Mouse (Mus musculus) retina, postnatal 7 days (tissue): ENCODE measurements around the gene Fam69a.
"Not testable (repeated sequence)": the region's sequence is repeated elsewhere in the genome, so short reads cannot be mapped to it uniquely, and the experiment has no call there.

Source experiments
- DNase-seq: peaks from one replicate; pipeline ENCODE4 v3.0.0-alpha.2; 2012; ENCODE audit warnings: low read depth, low spot score

The Fam69a gene

GRCm38 (mm10) chr5:107947548-107947947 lies 39.3 kb downstream of the Fam69a start:
- DNase-seq: no peak

DNA sequence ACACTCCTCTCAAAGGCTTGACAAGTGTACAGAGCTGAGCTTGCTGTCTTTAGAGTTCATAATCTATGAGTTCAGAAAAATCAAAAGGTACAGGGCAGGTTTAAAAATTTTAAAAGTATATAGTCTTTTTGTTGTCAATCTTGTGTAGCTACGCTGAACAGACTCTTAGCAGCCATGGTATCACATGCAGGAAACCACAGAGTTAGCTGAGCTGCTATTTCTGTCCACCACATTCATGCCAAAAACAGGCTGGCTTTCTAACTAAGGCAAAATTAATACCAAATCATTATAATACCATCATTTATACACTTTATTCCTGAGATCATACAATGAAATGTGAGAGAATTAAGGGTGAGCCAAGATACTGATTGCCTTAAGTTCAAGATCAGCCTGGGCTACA lies 40.4 kb downstream of the Fam69a start:
- DNase-seq: no peak

DNA sequence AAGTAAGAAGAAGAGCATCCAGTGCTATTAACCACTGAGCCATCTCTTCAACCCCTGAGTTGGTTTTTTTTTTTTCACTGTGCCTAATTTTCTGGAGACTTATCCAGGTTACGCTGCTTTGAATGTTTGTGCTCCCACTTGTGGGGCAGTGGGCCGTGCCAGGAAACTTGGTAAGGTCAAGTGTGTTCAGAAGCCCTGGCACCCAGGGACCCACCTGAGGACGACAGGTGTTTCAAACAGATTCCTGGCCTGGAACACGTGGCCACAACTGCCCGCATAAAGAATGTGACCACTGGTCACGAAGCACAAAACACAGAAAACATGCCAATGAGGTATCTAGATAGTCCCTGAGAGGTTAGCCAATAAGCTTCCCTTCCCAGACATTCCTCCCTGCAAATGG lies 43.4 kb downstream of the Fam69a start:
- no peak for DNase-seq

DNA sequence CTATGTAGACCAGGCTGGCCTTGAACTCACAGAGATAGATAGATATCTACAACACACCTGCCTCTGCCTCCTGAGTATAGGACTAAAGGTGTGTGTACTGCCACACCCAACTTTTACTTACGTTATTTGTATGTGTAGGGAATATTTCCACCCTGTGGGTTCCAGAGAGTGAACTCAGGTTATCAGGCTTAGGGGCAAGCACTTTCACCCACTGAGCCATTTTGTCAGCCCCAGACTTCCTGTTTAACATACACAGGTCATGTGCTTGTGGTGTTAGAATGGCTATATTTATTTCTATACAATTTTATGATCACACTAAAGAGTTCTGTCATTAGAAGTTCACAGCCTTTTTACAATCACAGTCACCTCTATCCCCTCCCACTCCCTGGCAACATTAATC lies 43.9 kb downstream of the Fam69a start:
- DNase-seq: no peak

DNA sequence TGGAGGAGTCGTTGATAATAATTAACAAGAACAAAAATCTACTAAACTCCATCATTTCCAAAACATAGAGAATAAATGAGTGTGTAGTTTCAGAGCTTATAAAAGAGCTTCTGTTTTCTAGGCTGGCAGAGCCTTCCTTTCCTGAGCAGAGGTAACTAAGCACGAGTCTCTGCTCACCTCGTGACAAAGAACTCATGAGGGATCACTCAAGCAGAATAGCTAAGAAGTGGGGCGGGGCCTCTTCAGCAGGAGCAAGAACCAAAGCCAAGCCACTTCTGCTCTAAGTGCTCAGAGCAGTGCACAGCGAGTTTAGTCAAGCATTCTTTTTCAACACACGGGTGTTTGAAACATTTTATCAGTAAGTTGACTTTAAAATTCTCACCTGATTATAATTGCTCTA lies 45.7 kb downstream of the Fam69a start:
- no peak for DNase-seq

GRCm38 (mm10) chr5:107939701-107940100 lies 47.2 kb downstream of the Fam69a start:
- DNase-seq: no peak

DNA sequence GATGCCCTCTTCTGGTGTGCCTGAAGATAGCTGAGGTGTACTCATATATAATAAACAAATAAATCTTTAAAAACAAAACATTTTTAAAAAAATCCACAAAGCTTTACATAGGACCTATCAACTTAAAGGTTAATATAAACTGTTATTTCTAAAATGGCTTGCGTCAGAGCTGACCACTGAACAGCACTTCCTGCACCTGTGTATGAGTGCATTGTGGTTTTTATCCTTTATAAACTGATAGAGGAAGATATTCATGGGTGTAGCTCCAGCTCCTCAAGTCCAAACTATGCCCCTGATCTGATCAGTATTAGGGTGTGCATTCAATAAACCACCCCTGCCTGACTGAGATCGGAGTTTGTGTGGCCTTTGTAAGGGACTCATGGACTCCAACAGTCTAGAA lies 48.0 kb downstream of the Fam69a start:
- DNase-seq: no peak

DNA sequence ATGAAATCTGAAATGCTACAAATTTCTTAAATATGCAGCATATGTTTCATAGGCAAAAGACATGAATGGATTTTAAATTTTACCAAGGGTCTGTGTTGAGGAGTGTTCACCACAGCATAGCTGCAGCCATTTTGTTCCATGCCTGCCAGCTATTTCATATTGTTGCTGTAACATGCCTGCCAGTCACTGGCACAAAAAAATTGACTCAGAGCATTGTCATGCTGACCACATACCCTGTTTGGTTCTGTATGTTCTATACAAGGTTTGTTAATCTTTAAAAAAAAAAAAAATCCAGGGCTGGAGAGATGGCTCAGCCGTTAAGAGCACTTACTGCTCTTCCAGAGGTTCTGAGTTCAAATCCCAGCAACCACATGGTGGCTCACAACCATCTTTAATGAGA lies 48.4 kb downstream of the Fam69a start:
- DNase-seq: not testable (repeated sequence)

- no peak for DNase-seq
Observed at GRCm38 (mm10) chr5:107936625-107937389, 50.1 kb downstream of the Fam69a start.

GRCm38 (mm10) chr5:107934770-107935543 lies 51.9 kb downstream of the Fam69a start:
- no peak for DNase-seq

- DNase-seq: no peak
Observed at GRCm38 (mm10) chr5:107933202-107933974, 53.5 kb downstream of the Fam69a start.

GRCm38 (mm10) chr5:107932556-107932955 lies 54.3 kb downstream of the Fam69a start:
- DNase-seq: no peak

GRCm38 (mm10) chr5:107926550-107927249 lies 60.2 kb downstream of the Fam69a start:
- DNase-seq: no peak

DNA sequence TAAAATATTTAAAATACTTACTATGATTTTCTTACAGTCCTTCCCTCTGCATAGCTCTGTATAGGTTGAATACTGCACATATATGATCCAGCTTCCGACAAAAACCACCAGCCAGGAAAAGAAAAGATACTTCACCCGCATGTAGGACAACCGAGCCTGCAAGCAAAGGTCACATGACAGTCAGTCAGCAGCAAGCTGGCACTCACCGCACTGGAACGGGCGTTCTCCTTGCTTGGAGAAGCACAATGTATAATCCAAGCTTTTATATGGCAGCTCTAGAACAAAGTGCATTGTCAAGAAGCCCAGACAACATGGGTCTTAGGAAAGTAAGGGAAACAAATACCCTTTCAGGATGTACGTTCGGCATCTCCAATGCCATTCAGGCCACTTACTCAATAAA lies 62.3 kb downstream of the Fam69a start:
- DNase-seq: no peak

DNA sequence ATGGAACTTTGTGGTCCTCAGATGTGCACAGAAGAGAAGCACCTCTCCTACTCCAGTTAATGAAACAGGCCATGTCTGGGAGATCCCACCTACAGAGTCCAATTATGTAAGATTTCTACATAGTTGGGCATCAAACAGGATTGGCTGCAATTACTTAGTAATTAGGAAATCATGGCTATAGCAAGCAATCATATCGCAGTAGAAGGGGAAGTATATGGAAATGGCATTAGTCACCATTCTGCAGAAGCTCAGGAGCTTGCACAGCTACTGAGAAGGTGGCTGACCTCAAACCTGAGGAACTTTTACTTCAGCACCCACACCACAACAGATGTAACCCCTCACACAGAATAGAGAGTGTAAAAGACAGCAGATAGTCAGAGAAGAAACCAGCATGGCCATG lies 64.0 kb downstream of the Fam69a start:
- no peak for DNase-seq

DNA sequence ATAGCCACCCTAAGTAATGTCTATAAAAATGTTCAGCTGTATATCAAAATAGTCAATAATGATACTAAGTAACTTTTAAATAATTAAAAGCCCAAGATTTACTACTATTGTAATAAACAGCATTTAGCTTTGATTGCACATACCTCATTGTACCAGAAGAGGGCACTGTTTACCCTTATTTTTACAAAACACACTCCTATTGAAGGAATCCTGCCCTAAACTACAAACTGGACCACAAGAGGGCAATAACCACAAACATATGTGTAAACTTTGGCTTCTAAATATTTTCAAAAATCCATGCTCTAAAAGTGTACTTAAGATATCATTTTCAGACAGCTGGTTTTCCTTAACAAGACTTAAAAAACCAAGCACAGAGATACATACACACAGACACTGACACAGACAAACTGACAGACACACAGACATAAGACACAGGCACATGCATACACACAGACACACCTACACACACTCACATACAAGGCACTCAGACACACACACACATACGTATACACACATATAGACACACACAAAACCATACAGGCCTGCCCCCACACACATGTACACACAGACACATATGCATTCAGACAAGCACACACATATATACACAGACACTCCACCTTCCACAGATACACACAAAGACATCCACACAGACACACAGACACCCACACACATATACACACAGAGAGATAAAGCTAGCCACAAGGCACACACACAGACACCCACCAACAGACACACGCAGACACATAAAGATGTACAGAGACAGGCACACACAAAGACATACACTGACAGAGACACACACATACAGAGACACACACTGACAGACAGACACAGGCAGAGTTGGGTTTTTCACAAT lies 65.3 kb downstream of the Fam69a start:
- peak; percentile 51 for DNase-seq

- no peak for DNase-seq
Observed at GRCm38 (mm10) chr5:107915280-107915679, 71.6 kb downstream of the Fam69a start.

- DNase-seq: no peak
Observed at GRCm38 (mm10) chr5:107911012-107911411, 75.9 kb downstream of the Fam69a start.

- DNase-seq: no peak
Observed at GRCm38 (mm10) chr5:107910084-107910616, 76.7 kb downstream of the Fam69a start.

- DNase-seq: no peak
Observed at GRCm38 (mm10) chr5:107909668-107910067, 77.2 kb downstream of the Fam69a start.
